Mouse (Mus musculus): ENCODE results near the gene Cgas. TPM values are rescaled to one million over a fixed set of nuclear protein-coding genes. Genes with fewer than 3 reads are reported as not detected.

The Cgas gene
- total and polyA plus RNA-seq, 3 experiments = 19.0 to 20.9 TPM; not detected in 1

- Histone ChIP-seq H3K27ac (ENCODE audit: control insufficient read depth, low read depth, low read length) (peak overlapping the region; percentile 33), H3K9me3 (replicated peaks; ENCODE audit: insufficient read depth, low read length) (no peaks in the 10 kb centered on the region), H3K36me3 (ENCODE audit: control insufficient read depth in 1 of 2, insufficient read depth in 2 of 2, low read length in 2 of 2) (peaks cover 0 to 15% of the 10 kb centered on the region in 2 experiments), H3K4me1 (ENCODE audit: control insufficient read depth in 1 of 2, insufficient read depth in 2 of 2, low read length in 2 of 2) (peaks cover 6 to 11% of the 10 kb centered on the region in 2 experiments; a peak in 3 of 4 replicates), H3K4me3 (ENCODE audit: control insufficient read depth in 1 of 2, insufficient read depth in 1 of 2, low read depth in 2 of 2, low read length in 2 of 2) (peak overlapping the region; percentile 35 to 37; a peak in 3 of 4 replicates), H3K79me2 (ENCODE audit: control insufficient read depth, insufficient read depth, low read length, poor library complexity) (peaks cover 17% of the 10 kb centered on the region), H3K27me3 (ENCODE audit: control insufficient read depth in 1 of 2, insufficient read depth in 2 of 2, low read length in 2 of 2) (no peaks in the 10 kb centered on the region), H3K9ac (ENCODE audit: control insufficient read depth, low read depth, low read length, poor library complexity, severe bottlenecking) (peak overlapping the region; percentile 39)
- no peak for TF ChIP-seq CHD1 (IDR thresholded peaks at IDR 0.05; ENCODE audit: low read depth, low read length)
- TF ChIP-seq HCFC1 (IDR thresholded peaks at IDR 0.05; ENCODE audit: low read depth, low read length) = no peak
- TF ChIP-seq ZNF384 (IDR thresholded peaks at IDR 0.05; ENCODE audit: low read depth, low read length) = peak; percentile 74
- no peak for DNase-seq (ENCODE audit: low read depth, low spot score)
Measured at GRCm38 (mm10) chr9:78395244-78395629, 47.8 kb downstream of the Cgas start.

GRCm38 (mm10) chr9:78394602-78395001 is 48.4 kb downstream of the Cgas start:
- no peak for TF ChIP-seq CHD1 (IDR thresholded peaks at IDR 0.05; ENCODE audit: low read depth, low read length)
- no peak for TF ChIP-seq POLR2AphosphoS5 (IDR thresholded peaks at IDR 0.05; ENCODE audit: borderline replicate concordance, low read depth, low read length)
- TF ChIP-seq POLR2AphosphoS2 (IDR thresholded peaks at IDR 0.05; ENCODE audit: low read length) = no peak
- TF ChIP-seq MYC (IDR thresholded peaks at IDR 0.05; ENCODE audit: low read depth, low read length) = no peak
- TF ChIP-seq SIN3A (IDR thresholded peaks at IDR 0.05; ENCODE audit: low read length) = no peak
- no peak for TF ChIP-seq USF1 (IDR thresholded peaks at IDR 0.05; ENCODE audit: low read depth, low read length)
- TF ChIP-seq GATA1 (IDR thresholded peaks at IDR 0.05; ENCODE audit: low read depth, low read length) = no peak

GRCm38 (mm10) chr9:78393741-78394140 is 49.3 kb downstream of the Cgas start:
- Histone ChIP-seq H3K27me3 (ENCODE audit: control insufficient read depth in 1 of 2, insufficient read depth in 2 of 2, low read length in 2 of 2) (no peaks in the 10 kb centered on the region), H3K4me1 (ENCODE audit: control insufficient read depth in 1 of 2, insufficient read depth in 2 of 2, low read length in 2 of 2) (peaks cover 6 to 13% of the 10 kb centered on the region in 2 experiments), H3K4me3 (ENCODE audit: control insufficient read depth in 1 of 2, insufficient read depth in 1 of 2, low read depth in 2 of 2, low read length in 2 of 2) (peak overlapping the region; percentile 59 to 95), H3K9ac (ENCODE audit: control insufficient read depth, low read depth, low read length, poor library complexity, severe bottlenecking) (peak overlapping the region; percentile 89), H3K27ac (ENCODE audit: control insufficient read depth, low read depth, low read length) (peak overlapping the region; percentile 85), H3K36me3 (ENCODE audit: control insufficient read depth in 1 of 2, insufficient read depth in 2 of 2, low read length in 2 of 2) (peaks cover 0 to 17% of the 10 kb centered on the region in 2 experiments; a peak in 3 of 4 replicates), H3K79me2 (ENCODE audit: control insufficient read depth, insufficient read depth, low read length, poor library complexity) (peaks cover 17% of the 10 kb centered on the region), H3K9me3 (replicated peaks; ENCODE audit: insufficient read depth, low read length) (no peaks in the 10 kb centered on the region)
- DNase-seq (ENCODE audit: low read depth, low spot score) = peak; percentile 56
- peak; percentile 31; the same call in 1 of the 2 replicates for TF ChIP-seq NELFE (IDR thresholded peaks at IDR 0.05; ENCODE audit: low read depth, low read length)
- no peak for TF ChIP-seq CHD2 (IDR thresholded peaks at IDR 0.05; ENCODE audit: low read length)
- 0 out of 2 replicates have a peak, but pooled peaks have one; percentile 14 for TF ChIP-seq ZMIZ1 (IDR thresholded peaks at IDR 0.05; ENCODE audit: low read depth, low read length)
- no peak for TF ChIP-seq NRF1 (IDR thresholded peaks at IDR 0.05; ENCODE audit: insufficient read depth, low read depth, low read length, poor library complexity, severe bottlenecking)
- TF ChIP-seq KAT2A (conservative IDR thresholded peaks at IDR 0.05; ENCODE audit: low read depth, low read length) = no peak
- TF ChIP-seq ZC3H11A (IDR thresholded peaks at IDR 0.05; ENCODE audit: low read depth, low read length) = no peak
- TF ChIP-seq E2F4 (IDR thresholded peaks at IDR 0.05; ENCODE audit: borderline replicate concordance, low read depth, low read length) = no peak
- 0 out of 2 replicates have a peak, but pooled peaks have one; percentile 28 for TF ChIP-seq HCFC1 (IDR thresholded peaks at IDR 0.05; ENCODE audit: low read depth, low read length)
- TF ChIP-seq MXI1 (IDR thresholded peaks at IDR 0.05; ENCODE audit: low read depth, low read length) = no peak; the same call in 1 of the 2 replicates
- TF ChIP-seq MYC (IDR thresholded peaks at IDR 0.05; ENCODE audit: low read depth, low read length) = 0 out of 2 replicates have a peak, but pooled peaks have one; percentile 24
- no peak for TF ChIP-seq TCF12 (IDR thresholded peaks at IDR 0.05; ENCODE audit: low read depth, low read length)
- TF ChIP-seq MEF2A (IDR thresholded peaks at IDR 0.05; ENCODE audit: extremely low read depth, insufficient replicate concordance, low read depth, low read length, poor library complexity, severe bottlenecking) = no peak
- TF ChIP-seq POLR2AphosphoS5 (IDR thresholded peaks at IDR 0.05; ENCODE audit: borderline replicate concordance, low read depth, low read length) = no peak
- TF ChIP-seq MAFK (IDR thresholded peaks at IDR 0.05; ENCODE audit: borderline replicate concordance, low read depth, low read length) = no peak
- peak; percentile 45; the same call in 1 of the 2 replicates for TF ChIP-seq SIN3A (IDR thresholded peaks at IDR 0.05; ENCODE audit: low read length)
- no peak for TF ChIP-seq GATA1 (IDR thresholded peaks at IDR 0.05; ENCODE audit: low read depth, low read length)
- TF ChIP-seq ELF1 (IDR thresholded peaks at IDR 0.05; ENCODE audit: low read depth, low read length) = 0 out of 2 replicates have a peak, but pooled peaks have one; percentile 5

More at GRCm38 (mm10) chr9:78394602-78395001, 48.4 kb downstream of the Cgas start:
- peaks cover 0 to 17% of the 10 kb centered on the region in 2 experiments; a peak in 3 of 4 replicates for H3K36me3 ChIP-seq (ENCODE audit: control insufficient read depth in 1 of 2, insufficient read depth in 2 of 2, low read length in 2 of 2)
- no peaks in the 10 kb centered on the region for H3K27me3 ChIP-seq (ENCODE audit: control insufficient read depth in 1 of 2, insufficient read depth in 2 of 2, low read length in 2 of 2)
- H3K9ac ChIP-seq (ENCODE audit: control insufficient read depth, low read depth, low read length, poor library complexity, severe bottlenecking) = no peak overlapping the region
- H3K79me2 ChIP-seq (ENCODE audit: control insufficient read depth, insufficient read depth, low read length, poor library complexity) = peaks cover 17% of the 10 kb centered on the region
- no peaks in the 10 kb centered on the region for H3K9me3 ChIP-seq (replicated peaks; ENCODE audit: insufficient read depth, low read length)
- H3K27ac ChIP-seq (ENCODE audit: control insufficient read depth, low read depth, low read length) = no peak overlapping the region
- H3K4me3 ChIP-seq (ENCODE audit: control insufficient read depth in 1 of 2, insufficient read depth in 1 of 2, low read depth in 2 of 2, low read length in 2 of 2) = no peak overlapping the region
- no peak for DNase-seq (ENCODE audit: low read depth, low spot score)
- peaks cover 6 to 13% of the 10 kb centered on the region in 2 experiments for H3K4me1 ChIP-seq (ENCODE audit: control insufficient read depth in 1 of 2, insufficient read depth in 2 of 2, low read length in 2 of 2)
